Mouse (Mus musculus) lung, embryonic 14.5 days (tissue): ENCODE data around the gene Catsper2. TPM values are rescaled to one million over a fixed set of nuclear protein-coding genes. Genes with fewer than 3 reads are reported as not detected.

Experiments used
- ATAC-seq: fragments of 200-750 bp; cut with Nextera tagmentation; 2 replicates; pipeline ENCODE4 v1.8.0; 2017; ENCODE audit warnings: mild to moderate bottlenecking, moderate TSS enrichment, moderate library complexity; ENCODE audit not compliant: insufficient read depth
- DNase-seq: peaks from one replicate; pipeline ENCODE4 v3.0.0-alpha.2; 2015
- H3K27ac ChIP-seq: fragments of 300-500 bp; sonication (generic); 2 replicates; pipeline ENCODE4 v1.5.1; 2014; ENCODE audit warnings: low read depth, mild to moderate bottlenecking, moderate library complexity
- H3K27me3 ChIP-seq: fragments of 300-500 bp; sonication (generic); 2 replicates; pipeline ENCODE4 v1.6.1; 2014; ENCODE audit warnings: low read length, control low read depth; ENCODE audit not compliant: insufficient read depth
- H3K36me3 ChIP-seq: fragments of 300-500 bp; sonication (generic); 2 replicates; pipeline ENCODE4 v1.6.1; 2014; ENCODE audit warnings: control low read depth; ENCODE audit not compliant: insufficient read depth
- H3K4me1 ChIP-seq: fragments of 300-500 bp; sonication (generic); 2 replicates; pipeline ENCODE4 v1.6.1; 2014; ENCODE audit warnings: antibody characterized with exemption, control low read depth; ENCODE audit not compliant: insufficient read depth
- H3K4me2 ChIP-seq: fragments of 300-500 bp; sonication (generic); 2 replicates; pipeline ENCODE4 v1.6.1; 2014; ENCODE audit warnings: mild to moderate bottlenecking
- H3K4me3 ChIP-seq: fragments of 300-500 bp; sonication (generic); 2 replicates; pipeline ENCODE4 v1.5.1; 2014; ENCODE audit warnings: low read depth, low read length
- H3K9ac ChIP-seq: fragments of 300-500 bp; sonication (generic); 2 replicates; pipeline ENCODE4 v1.6.1; 2014
- H3K9me3 ChIP-seq: fragments of 300-500 bp; sonication (generic); 2 replicates; pipeline ENCODE4 v1.6.1; 2016; ENCODE audit warnings: low read depth, low read length, control low read depth
- CTCF ChIP-seq: IDR thresholded peaks from 2 replicates; pipeline ENCODE4 v1.5.1; 2016; ENCODE audit warnings: antibody characterized with exemption, low read depth
- WGBS: fragments of 180-500 bp; shearing (Covaris S2); extraction: QIAGEN DNeasy Blood & Tissue Kit; methylation state at CpG from one replicate; pipeline ENCODE4 v1.1.7; 2014; 5-methylcytosine and 5-hydroxymethylcytosine counted together
- polyA plus RNA-seq: library from polyadenylated mRNA; unstranded; fragments of >200 nt; fragmentation: Nextera tagmentation; extraction: Ambion mirVana; gene quantifications from 2 replicates; pipeline ENCODE4 v1.2.1, GENCODE M21; 2014

The Catsper2 gene
- polyA plus RNA-seq, 1 experiment from 2014 or later, result 2.6 TPM

DNA sequence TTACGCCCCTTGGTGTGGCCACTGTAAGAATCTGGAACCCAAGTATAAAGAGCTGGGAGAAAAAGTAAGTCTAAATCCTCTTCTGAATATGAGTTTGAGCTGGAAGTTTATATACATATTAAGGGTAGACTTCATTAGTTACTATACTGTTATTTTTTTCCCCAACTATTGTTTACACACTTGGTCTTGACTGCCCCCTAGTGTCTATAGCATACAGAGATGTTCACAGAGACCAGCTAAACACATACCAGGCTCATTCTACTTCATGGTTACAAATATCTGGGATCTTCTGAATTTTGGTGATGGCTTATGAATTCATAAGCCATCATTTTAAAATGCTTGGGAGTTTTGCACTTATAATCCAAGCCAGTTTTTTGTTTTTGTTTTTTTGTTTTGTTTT lies 21.3 kb upstream of the Catsper2 start:
- Histone ChIP-seq H3K9me3 (no peaks in the 10 kb centered on the region), H3K27ac (no peak overlapping the region), H3K27me3 (no peaks in the 10 kb centered on the region), H3K4me2 (no peak overlapping the region), H3K4me1 (no peaks in the 10 kb centered on the region), H3K36me3 (peaks cover 96% of the 10 kb centered on the region), H3K9ac (no peak overlapping the region), H3K4me3 (no peak overlapping the region)
- TF ChIP-seq CTCF, result peak; percentile 44
- ATAC-seq, result no peak
- peak; percentile 68 for DNase-seq
- WGBS, result 94% methylated on average over 1 of the region's 1 CpGs

DNA sequence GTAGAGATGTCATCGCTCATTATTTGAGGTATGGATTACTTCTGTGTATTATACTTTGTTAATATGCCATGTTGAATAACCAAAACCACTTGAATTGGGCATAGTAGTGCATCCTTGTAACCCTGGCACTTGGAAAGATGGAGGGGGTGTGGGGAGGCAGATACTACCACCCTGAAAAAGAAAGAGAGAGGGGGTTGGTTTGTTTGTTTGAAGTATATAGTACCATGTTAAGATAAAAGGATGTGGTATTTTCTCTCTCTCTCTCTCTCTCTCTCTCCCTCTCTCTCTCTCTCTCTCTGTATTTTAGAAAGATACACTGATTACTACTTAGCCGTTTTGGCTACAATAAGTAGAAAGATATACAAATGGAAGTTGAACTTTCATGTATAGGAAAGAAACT lies 12.3 kb upstream of the Catsper2 start:
- H3K9ac ChIP-seq, result no peak overlapping the region
- ATAC-seq (no peak), DNase-seq (no peak)
- no peak overlapping the region for H3K27ac ChIP-seq
- H3K4me2 ChIP-seq, result no peak overlapping the region
- peaks cover 98% of the 10 kb centered on the region for H3K36me3 ChIP-seq
- no peak for TF ChIP-seq CTCF
- no peaks in the 10 kb centered on the region for H3K4me1 ChIP-seq
- 86% methylated on average over 2 of the region's 2 CpGs for WGBS
- no peaks in the 10 kb centered on the region for H3K27me3 ChIP-seq
- no peaks in the 10 kb centered on the region for H3K9me3 ChIP-seq
- H3K4me3 ChIP-seq, result no peak overlapping the region

DNA sequence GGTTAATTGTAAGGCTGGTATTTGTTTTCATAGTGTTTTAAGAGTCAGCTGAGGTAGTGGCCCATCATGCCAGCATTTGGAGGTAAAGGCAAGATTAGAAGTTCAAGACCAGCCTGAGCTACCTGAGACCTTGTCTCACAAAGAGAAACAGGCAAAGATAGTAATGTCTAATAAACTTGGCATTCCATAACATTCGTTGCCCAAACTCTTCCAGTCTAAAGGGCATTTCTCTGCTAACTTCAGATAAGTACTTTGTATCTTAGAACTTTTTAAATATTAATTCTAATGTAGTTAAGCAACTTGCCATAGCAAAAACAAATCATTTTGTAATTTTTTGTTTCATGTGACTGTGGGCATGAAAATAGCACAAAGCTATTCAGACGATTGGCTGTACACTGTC lies 9.6 kb upstream of the Catsper2 start:
- 90% methylated on average over 2 of the region's 2 CpGs for WGBS
- Histone ChIP-seq H3K9ac (no peak overlapping the region), H3K4me2 (no peak overlapping the region), H3K4me1 (no peaks in the 10 kb centered on the region), H3K9me3 (no peaks in the 10 kb centered on the region), H3K27me3 (no peaks in the 10 kb centered on the region), H3K27ac (no peak overlapping the region), H3K36me3 (peaks cover 91% of the 10 kb centered on the region), H3K4me3 (no peak overlapping the region)
- ATAC-seq, result no peak
- DNase-seq, result no peak
- TF ChIP-seq CTCF, result no peak

DNA sequence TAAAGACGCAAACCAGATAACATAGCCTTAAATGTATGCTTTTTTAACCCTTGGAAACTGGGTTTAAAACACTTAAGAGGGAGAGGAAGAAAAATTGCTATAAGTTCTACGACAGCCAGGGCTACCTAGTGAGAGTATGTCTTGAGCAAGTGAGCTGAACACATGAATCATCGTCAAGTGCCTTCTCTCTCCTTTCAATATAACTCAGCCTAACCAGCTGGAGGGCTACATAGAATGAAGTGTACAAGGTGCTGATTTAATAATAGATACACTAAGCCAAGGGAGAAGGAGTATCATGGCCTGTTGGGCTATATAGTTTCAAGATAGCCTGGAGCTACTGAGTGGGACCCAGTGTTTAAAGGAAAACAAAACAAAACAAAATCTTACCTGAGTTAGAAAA lies 4.9 kb upstream of the Catsper2 start:
- no peaks in the 10 kb centered on the region for H3K27me3 ChIP-seq
- TF ChIP-seq CTCF, result no peak
- H3K36me3 ChIP-seq, result peaks cover 67% of the 10 kb centered on the region
- no peaks in the 10 kb centered on the region for H3K9me3 ChIP-seq
- no peak overlapping the region for H3K4me2 ChIP-seq
- no peak for ATAC-seq
- no peak for DNase-seq
- H3K4me1 ChIP-seq, result peaks cover 4% of the 10 kb centered on the region; the same call in 1 of the 2 replicates
- H3K9ac ChIP-seq, result no peak overlapping the region
- H3K27ac ChIP-seq, result no peak overlapping the region
- no peak overlapping the region for H3K4me3 ChIP-seq
- WGBS, result 80% methylated on average over 3 of the region's 3 CpGs

DNA sequence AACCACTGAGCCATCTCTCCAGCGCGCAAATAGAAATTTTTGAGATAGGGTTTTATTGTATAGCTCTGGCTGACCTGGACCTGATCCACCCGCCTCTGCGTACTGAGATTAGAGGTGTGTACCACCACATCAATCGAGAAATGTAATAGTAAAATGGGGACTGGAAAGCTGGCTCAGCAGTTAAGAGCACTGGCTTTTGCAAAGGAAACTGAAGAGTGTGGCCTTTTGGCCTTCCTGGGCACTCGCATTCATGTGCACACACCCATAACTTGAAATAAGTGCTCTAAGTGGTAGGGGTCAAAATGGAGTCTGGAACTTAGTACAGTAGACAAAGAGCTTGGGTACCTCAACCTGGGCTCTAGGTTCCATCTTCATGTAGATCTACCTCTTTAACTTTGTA lies 2.8 kb upstream of the Catsper2 start:
- Histone ChIP-seq H3K9me3 (no peaks in the 10 kb centered on the region), H3K27ac (no peak overlapping the region), H3K27me3 (no peaks in the 10 kb centered on the region), H3K4me1 (peaks cover 4% of the 10 kb centered on the region; the same call in 1 of the 2 replicates), H3K9ac (peak overlapping the region; percentile 10; the same call in 1 of the 2 replicates), H3K4me2 (peak overlapping the region; percentile 78), H3K4me3 (no peak overlapping the region), H3K36me3 (peaks cover 47% of the 10 kb centered on the region)
- no peak for DNase-seq
- ATAC-seq, result no peak
- WGBS, result 90% methylated on average over 6 of the region's 6 CpGs
- no peak for TF ChIP-seq CTCF

DNA sequence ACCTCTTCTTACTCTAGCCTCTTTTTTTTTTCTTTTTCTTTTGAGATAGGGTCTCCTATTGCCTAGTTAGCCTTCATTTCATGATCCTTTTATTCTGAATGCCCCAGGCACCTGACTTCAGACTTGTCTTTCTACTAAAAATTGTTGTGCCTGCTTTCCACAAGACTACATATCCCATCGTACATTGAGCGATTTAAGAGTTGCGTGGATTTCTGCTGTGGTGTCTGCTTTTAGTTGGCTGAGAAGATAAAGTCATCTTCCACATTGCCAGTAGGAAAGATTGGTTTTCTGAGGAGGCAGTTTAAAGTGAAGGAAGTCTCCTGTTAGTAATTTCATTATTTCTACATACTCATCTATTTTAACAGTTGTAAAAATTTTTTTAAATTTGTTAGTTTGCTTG lies 2.0 kb upstream of the Catsper2 start:
- ATAC-seq (no peak), DNase-seq (no peak)
- Histone ChIP-seq H3K9me3 (no peaks in the 10 kb centered on the region), H3K4me2 (peak overlapping the region; percentile 78), H3K9ac (peak overlapping the region; percentile 100), H3K4me3 (peak overlapping the region; percentile 99), H3K36me3 (peaks cover 40% of the 10 kb centered on the region), H3K27ac (no peak overlapping the region), H3K4me1 (peaks cover 4% of the 10 kb centered on the region; the same call in 1 of the 2 replicates), H3K27me3 (no peaks in the 10 kb centered on the region)
- WGBS, result 70% methylated on average over 3 of the region's 3 CpGs
- no peak for TF ChIP-seq CTCF

DNA sequence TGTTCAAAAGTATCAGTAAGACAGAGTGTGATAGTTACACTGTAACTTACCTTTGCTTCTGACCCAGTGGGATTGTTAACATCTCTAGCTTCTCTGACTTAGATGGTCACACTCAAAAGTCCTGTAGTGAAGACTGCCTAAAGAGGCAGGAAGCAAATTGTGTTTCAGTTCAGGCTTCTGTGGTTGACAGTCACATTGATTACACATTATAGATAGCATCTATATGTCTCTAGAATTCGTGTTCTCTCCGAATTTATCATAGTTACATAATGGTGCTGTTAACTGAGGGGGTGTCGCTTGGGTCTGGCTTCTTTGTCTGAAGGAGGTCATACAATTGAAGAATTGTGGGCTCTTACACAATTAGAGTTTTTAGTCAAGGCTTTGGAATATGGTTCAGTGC lies 1.5 kb upstream of the Catsper2 start:
- ATAC-seq (no peak), DNase-seq (no peak)
- Histone ChIP-seq H3K27me3 (no peaks in the 10 kb centered on the region), H3K9me3 (no peaks in the 10 kb centered on the region), H3K4me3 (peak overlapping the region; percentile 99), H3K9ac (peak overlapping the region; percentile 100), H3K4me1 (peaks cover 4% of the 10 kb centered on the region; the same call in 1 of the 2 replicates), H3K36me3 (peaks cover 38% of the 10 kb centered on the region), H3K27ac (no peak overlapping the region), H3K4me2 (peak overlapping the region; percentile 78)
- no peak for TF ChIP-seq CTCF
- WGBS, result 44% methylated on average over 3 of the region's 3 CpGs
